Mouse (Mus musculus) ES-CJ7 (cell line): ENCODE measurements around the gene Prpf18.
"Not testable (repeated sequence)": the region's sequence is repeated elsewhere in the genome, so short reads cannot be mapped to it uniquely, and the experiment has no call there.

ENCODE experiments used
- DNase-seq: peaks from one replicate; pipeline ENCODE4 v3.0.0; 2011; ENCODE audit warnings: low read depth, low spot score

Gene Prpf18

GRCm38 (mm10) chr2:4614276-4614929 is 37.5 kb downstream of the Prpf18 start:
- not testable (repeated sequence) for DNase-seq

DNA sequence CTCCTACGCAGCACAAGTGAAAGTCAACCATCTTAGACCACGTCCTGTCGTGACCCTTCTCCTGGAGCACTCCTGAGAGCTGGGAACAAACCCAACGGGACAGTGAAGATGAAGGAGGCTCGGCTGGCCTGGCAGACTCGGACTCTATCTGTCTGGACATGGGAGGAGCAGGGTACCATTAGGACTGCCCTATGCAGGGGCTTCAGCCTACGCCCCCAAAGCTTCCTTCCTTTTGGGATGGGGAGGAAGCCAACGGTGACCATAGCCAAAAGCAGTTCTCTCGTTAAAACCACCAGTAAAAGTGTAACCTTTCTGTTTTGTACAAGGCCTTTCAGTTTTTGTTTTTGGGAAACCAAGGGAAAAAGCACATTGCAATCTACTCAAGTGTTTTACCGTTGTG is 40.2 kb downstream of the Prpf18 start:
- DNase-seq, result no peak

GRCm38 (mm10) chr2:4611295-4611694 is 40.6 kb downstream of the Prpf18 start:
- DNase-seq, result no peak

DNA sequence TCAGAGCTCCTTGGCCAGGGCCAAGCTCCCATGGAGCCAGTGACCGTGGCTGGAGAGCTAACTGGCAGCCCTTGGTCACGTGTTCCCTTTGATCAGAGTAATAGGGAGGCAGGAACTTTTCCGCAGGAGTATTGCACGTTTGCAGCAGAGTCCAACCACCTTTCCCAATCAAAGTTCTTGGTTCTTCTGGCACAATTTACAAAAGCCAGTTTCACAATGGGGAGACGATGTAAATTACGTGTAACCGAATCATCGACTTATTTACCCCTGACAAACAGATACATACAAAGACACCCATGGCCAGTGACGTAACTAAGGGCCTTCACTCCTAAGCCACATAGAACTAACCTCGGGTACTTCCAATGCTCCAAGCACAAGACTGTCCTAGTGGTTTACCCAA is 42.5 kb downstream of the Prpf18 start:
- DNase-seq, result no peak

GRCm38 (mm10) chr2:4608253-4608652 is 43.7 kb downstream of the Prpf18 start:
- no peak for DNase-seq

GRCm38 (mm10) chr2:4606559-4606958 is 45.4 kb downstream of the Prpf18 start:
- DNase-seq, result no peak

DNA sequence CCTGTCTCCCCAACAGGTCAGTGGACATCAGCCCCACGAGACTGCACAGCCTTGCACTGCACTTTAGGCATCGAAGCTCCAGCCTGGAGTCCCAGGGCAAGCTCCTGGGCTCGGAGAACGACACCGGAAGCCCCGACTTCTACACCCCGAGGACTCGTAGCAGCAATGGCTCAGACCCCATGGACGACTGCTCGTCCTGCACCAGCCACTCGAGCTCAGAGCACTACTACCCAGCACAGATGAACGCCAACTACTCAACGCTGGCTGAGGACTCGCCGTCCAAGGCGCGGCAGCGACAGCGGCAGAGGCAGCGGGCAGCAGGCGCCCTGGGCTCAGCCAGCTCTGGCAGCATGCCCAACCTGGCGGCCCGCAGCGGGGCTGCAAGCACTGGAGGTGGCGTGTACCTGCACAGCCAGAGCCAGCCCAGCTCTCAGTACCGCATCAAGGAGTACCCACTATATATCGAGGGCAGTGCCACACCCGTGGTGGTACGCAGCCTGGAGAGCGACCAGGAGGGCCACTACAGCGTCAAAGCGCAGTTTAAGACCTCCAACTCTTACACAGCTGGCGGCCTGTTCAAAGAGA is 48.5 kb downstream of the Prpf18 start:
- DNase-seq, result no peak

GRCm38 (mm10) chr2:4601034-4601890 is 50.7 kb downstream of the Prpf18 start:
- DNase-seq, result peak; percentile 62

DNA sequence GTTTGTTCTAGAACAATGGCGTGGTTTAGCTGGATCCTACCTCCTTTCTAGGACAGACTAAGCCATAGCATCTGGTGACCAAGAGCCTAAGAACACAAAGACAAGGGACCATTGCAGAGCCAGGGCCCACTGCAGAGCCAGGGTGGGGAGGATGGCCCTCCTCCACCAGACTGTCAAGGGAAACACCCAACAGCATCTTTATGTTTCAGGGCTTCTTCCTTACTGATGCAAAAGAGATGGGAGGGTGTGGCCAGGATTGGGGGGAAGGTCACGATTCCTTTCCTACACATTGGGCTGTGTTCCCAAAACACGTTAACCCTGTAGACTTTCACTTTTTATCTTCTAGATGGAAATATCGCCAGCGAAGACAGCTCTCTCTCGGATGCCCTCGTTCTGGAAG is 54.9 kb downstream of the Prpf18 start:
- peak; percentile 88 for DNase-seq

DNA sequence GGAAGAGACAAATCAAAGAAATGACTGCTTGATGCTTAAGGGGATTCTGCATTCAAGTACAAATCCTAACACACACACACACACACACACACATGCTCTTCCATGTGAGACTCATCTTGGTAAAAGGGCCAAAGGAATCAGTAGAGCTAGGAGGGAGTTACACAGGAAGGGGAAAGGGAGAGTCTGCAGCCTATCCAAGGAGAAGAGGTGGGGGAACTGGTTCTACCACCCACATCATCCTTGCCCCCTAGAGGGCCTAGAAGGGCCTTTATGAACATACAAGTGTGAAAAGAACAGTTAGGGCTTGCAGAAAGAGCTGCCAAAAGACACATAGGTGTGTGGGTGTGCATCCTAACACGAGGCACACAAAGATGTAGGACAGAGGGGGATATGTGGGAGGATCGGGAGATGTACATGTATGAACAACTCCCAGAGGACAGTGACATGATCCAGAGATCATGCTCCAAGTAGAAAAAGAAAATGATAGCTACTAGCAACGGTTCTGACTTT is 58.0 kb downstream of the Prpf18 start:
- DNase-seq, result no peak

DNA sequence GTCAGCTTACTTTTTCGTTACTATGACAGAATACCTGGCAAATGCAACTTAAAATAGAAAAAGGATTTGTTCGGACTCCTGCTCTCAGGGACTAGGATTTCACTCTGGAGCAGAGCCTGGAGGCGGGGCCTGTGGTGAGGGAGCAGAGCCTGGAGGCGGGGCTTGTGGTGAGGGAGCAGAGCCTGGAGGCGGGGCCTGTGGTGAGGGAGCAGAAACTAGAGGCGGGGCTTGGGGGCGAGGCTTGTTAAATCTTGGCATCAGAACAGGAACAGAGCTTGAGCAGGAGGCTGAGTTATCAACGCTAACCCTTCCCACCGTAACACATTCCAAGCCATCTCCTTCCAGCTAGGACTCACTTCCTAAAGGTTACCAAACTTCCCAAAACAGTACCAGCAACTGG is 58.5 kb downstream of the Prpf18 start:
- peak; percentile 86 for DNase-seq

GRCm38 (mm10) chr2:4592666-4593065 is 59.2 kb downstream of the Prpf18 start:
- DNase-seq, result no peak

DNA sequence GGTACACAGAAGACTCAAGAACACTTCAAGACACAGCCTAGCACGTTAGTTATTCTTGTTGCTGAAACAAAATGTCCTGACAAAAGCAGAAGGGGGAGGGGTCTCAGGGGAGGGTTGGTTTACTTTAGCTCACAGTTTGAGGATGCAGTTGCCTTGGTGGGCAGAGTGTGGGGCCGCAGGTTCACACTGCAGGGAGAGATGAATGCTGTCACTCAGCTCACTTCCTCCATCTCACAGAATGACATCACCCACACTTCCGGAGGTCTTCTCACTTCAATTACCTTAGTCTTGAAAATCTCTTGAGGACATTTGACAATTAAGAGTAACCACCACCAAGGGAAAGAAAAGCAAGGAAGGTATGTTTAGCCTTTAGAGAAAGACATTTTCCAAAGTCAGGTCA is 60.3 kb downstream of the Prpf18 start:
- no peak for DNase-seq

GRCm38 (mm10) chr2:4587685-4588409 is 64.1 kb downstream of the Prpf18 start:
- DNase-seq, result no peak

DNA sequence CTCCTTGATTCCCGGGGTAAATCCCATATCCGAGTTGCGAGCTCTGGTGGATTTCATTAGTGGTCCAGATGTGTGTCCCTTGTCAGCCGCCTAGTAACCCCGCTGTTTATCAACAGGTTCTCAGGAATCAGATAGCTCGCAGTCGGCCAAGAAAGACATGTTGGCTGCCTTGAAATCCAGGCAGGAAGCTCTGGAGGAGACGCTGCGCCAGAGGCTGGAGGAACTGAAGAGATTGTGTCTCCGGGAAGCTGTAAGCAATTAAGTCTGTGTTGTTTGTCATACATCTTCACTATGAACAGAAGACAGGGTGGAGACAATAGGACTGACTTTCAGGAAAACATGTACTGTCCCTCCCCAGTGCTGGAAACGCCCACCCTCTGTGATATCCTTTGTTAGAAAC is 65.7 kb downstream of the Prpf18 start:
- no peak for DNase-seq

DNA sequence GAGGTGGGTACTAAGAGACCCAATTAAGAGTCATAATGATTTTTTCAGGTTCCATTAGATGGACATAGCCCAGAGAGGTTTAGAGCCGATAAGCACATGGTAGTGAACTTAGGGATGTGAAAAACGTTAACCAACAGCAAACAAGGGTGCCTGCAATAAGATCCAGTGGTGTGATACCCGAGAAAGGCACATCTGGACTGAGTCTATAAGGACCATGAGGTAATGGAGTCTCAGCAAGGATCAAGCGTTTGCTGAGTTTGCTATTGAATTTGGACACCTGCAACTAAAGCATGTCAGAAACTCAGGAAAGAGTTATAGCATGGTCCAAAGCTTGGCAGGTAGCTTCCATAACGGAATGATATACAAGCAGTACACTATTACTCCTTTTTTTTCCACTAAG is 67.7 kb downstream of the Prpf18 start:
- no peak for DNase-seq

DNA sequence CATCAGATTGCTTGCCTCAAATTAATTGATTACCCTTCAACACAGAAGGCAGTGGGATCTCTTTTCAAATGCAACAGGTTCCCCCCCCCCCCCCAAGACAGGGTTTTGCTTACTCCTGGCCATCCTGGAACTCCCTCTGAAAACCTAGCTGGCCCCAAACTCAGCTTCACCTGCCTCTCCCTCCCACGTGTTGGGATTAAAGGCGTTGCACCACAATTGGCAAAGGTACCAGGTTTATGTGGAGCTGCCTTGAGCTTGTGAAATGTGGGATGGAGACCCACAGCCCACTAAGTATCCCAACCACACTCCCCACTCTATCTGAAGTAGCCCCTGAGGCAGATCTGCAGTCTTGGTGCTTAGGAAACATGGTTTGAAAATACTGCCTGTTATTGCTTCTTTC is 69.0 kb downstream of the Prpf18 start:
- DNase-seq, result no peak

GRCm38 (mm10) chr2:4580666-4581065 is 71.2 kb downstream of the Prpf18 start:
- DNase-seq, result no peak

- DNase-seq, result no peak
Observed at GRCm38 (mm10) chr2:4579357-4580068, 72.4 kb downstream of the Prpf18 start.

DNA sequence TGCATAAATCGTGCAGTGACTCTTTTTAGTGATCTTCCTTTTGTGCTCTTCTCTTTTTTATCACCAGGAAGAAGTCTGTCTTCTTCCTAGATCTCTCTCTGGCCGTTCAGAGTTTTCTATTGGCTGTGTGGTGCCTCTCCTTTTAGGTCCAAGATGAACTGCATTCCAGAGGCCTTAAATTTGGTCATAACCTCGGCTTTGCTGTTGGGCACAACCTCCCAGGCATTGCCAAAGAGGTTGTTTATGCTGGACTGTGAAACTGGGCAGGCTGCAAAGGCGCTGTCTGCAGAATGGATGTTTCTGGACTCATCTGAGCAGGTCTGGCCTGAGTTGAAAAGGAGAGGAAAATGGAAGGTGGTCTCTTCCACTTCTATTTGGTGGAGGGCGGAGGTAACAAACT is 73.6 kb downstream of the Prpf18 start:
- DNase-seq, result no peak

DNA sequence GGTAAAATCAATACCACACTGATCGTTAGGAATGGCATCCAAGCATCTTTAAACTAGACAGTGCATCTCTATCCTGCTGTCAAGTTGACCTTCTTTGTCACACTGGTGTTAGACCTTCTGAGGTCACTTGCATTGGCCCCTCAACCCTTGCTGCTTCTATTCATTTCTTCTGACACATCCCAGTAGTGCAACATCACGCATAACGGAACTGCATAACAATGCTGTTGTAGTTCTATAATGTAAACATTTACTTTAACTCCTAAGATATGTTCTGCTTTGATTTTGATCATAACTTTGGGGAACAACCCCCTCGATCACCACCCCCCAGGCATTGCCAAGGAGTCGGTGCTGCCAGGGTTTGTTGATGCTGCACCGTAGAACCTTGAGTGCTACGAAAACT is 75.9 kb downstream of the Prpf18 start:
- DNase-seq, result no peak
